ENCODE assay signal across 17 mouse cellular contexts in the genomic region with DNA sequence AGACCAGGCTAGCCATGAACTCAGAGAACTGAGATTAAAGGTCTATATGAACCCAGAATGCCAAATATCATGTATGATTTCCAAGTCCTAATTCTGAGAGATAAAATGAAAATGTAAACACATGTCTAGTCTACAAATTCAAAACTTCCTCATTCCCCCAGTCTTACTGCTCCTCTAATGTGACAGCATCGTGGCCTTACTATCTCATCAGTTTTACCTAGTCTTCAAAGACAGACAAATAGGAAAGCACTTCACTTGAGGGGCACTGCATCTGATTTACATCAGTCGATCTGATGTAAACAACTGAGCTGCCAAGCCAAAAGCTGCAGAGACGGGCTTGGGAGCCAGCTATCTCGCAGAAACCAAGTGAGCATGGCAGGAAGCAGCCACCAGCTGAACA.
"Had no signal": no experiment of that assay in that cellular context is flagged by ENCODE, and none has a peak within 500 bp of the region (broad histone marks: within the 10 kb centered on the region; RNA-seq: fewer than 3 reads in every experiment).

No protein-coding gene starts in this region.

- ATAC-seq: inflammation-experienced regulatory T-cells, adult 6 months had no signal

- H3K9me3 ChIP-seq: kidney, embryonic 15.5 days; limb, embryonic 10.5 days; limb, embryonic 13.5 days; liver, embryonic 13.5 days; megakaryocyte, embryonic 14.5 days had no signal

- H3K27me3 ChIP-seq: kidney, embryonic 15.5 days; limb, embryonic 13.5 days; liver, embryonic 13.5 days; megakaryocyte, embryonic 14.5 days had no signal

- H3K9ac ChIP-seq: kidney, embryonic 15.5 days; limb, embryonic 13.5 days; liver, embryonic 13.5 days had no signal

- H3K27ac ChIP-seq: kidney, embryonic 15.5 days; limb, embryonic 10.5 days; limb, embryonic 13.5 days; liver, embryonic 13.5 days had no signal

- H3K4me2 ChIP-seq: kidney, embryonic 15.5 days; limb, embryonic 13.5 days; liver, embryonic 13.5 days; midbrain, embryonic 11.5 days had no signal

- H3K4me3 ChIP-seq: kidney, embryonic 15.5 days; limb, embryonic 10.5 days; limb, embryonic 13.5 days; liver, embryonic 13.5 days had no signal

- DNase-seq: kidney, adult 11 months; kidney, adult 8-10 months; kidney, postnatal 10 days; kidney, postnatal 36 days; liver; liver, embryonic 13.5 days; midbrain, embryonic 14.5 days; right cerebral cortex, adult 18-20 months; right cerebral cortex, postnatal 14 days; right cerebral cortex, postnatal 4 days; thymus, postnatal 36 days had no signal
